29 mouse cellular contexts compared by ENCODE assay signal in genomic region chr12:93122216-93122615, GRCm38 (mm10).
"Had no signal": no experiment of that assay in that cellular context is flagged by ENCODE, and none has a peak within 500 bp of the region (broad histone marks: within the 10 kb centered on the region; RNA-seq: fewer than 3 reads in every experiment).

No protein-coding gene starts in this region.

- H3K27ac ChIP-seq: embryonic facial prominence, embryonic 10.5 days; embryonic facial prominence, embryonic 12.5 days; embryonic facial prominence, embryonic 13.5 days; embryonic facial prominence, embryonic 15.5 days; forebrain, embryonic 10.5 days; forebrain, embryonic 12.5 days; forebrain, embryonic 13.5 days; forebrain, embryonic 15.5 days; gastrocnemius, adult 2 months; heart, adult 2 months had no signal

- H3K9me3 ChIP-seq: embryonic facial prominence, embryonic 10.5 days; embryonic facial prominence, embryonic 12.5 days; embryonic facial prominence, embryonic 13.5 days; embryonic facial prominence, embryonic 15.5 days; forebrain, embryonic 10.5 days; forebrain, embryonic 12.5 days; forebrain, embryonic 13.5 days; forebrain, embryonic 15.5 days had no signal

- DNase-seq: cerebellum, adult 2 months; cerebellum, adult 8-10 months; cerebellum, adult 9-10 months; cerebellum, adult 9-11 months; cerebellum, postnatal 10 days; cerebellum, postnatal 14 days; cerebellum, postnatal 25 days; cerebellum, postnatal 36 days; embryo, embryonic 11 days; forebrain, postnatal 0 days; gastrocnemius, adult 2 months; gastrocnemius, postnatal 10 days; gastrocnemius, postnatal 14 days; gastrocnemius, postnatal 25 days; gastrocnemius, postnatal 36 days; heart, adult 11 months; heart, adult 18-20 months; heart, adult 2 months had no signal

- H3K4me2 ChIP-seq: embryonic facial prominence, embryonic 12.5 days; embryonic facial prominence, embryonic 13.5 days; embryonic facial prominence, embryonic 15.5 days; forebrain, embryonic 12.5 days; forebrain, embryonic 13.5 days; forebrain, embryonic 15.5 days had no signal

- H3K4me3 ChIP-seq: embryonic facial prominence, embryonic 10.5 days; embryonic facial prominence, embryonic 12.5 days; embryonic facial prominence, embryonic 13.5 days; embryonic facial prominence, embryonic 15.5 days; erythroblast, embryonic 14.5 days; forebrain, embryonic 10.5 days; forebrain, embryonic 12.5 days; forebrain, embryonic 13.5 days; forebrain, embryonic 15.5 days; gastrocnemius, adult 2 months; heart, adult 2 months had no signal

- H3K27me3 ChIP-seq: embryonic facial prominence, embryonic 12.5 days; embryonic facial prominence, embryonic 13.5 days; embryonic facial prominence, embryonic 15.5 days; forebrain, embryonic 12.5 days; forebrain, embryonic 13.5 days; forebrain, embryonic 15.5 days had no signal

- ATAC-seq: forebrain, embryonic 13.5 days; forebrain, embryonic 14.5 days; forebrain, embryonic 15.5 days; forebrain, embryonic 16.5 days; forebrain, postnatal 0 days had no signal

- H3K36me3 ChIP-seq: embryonic facial prominence, embryonic 10.5 days; embryonic facial prominence, embryonic 12.5 days; embryonic facial prominence, embryonic 13.5 days; embryonic facial prominence, embryonic 15.5 days; forebrain, embryonic 10.5 days; forebrain, embryonic 12.5 days; forebrain, embryonic 15.5 days had no signal

- H3K9ac ChIP-seq: embryonic facial prominence, embryonic 12.5 days; embryonic facial prominence, embryonic 13.5 days; embryonic facial prominence, embryonic 15.5 days; forebrain, embryonic 12.5 days; forebrain, embryonic 13.5 days; forebrain, embryonic 15.5 days; forebrain, postnatal 0 days had no signal

- H3K4me1 ChIP-seq: embryonic facial prominence, embryonic 10.5 days; embryonic facial prominence, embryonic 12.5 days; embryonic facial prominence, embryonic 13.5 days; embryonic facial prominence, embryonic 15.5 days; forebrain, embryonic 10.5 days; forebrain, embryonic 12.5 days; forebrain, embryonic 13.5 days; forebrain, embryonic 15.5 days had no signal
